Mouse (Mus musculus) C2C12 (cell line): Measurements from ENCODE around the gene Spocd1.
"Not testable (repeated sequence)": the region's sequence is repeated elsewhere in the genome, so short reads cannot be mapped to it uniquely, and the experiment has no call there.

Experiments used
- CTCF ChIP-seq: IDR thresholded peaks from one replicate; pipeline ENCODE4 v1.5.1; 2011; ENCODE audit not compliant: control insufficient read depth, insufficient read depth, insufficient read length
- FOSL1 ChIP-seq: IDR thresholded peaks from one replicate; pipeline ENCODE4 v1.8.0; 2011; ENCODE audit warnings: mild to moderate bottlenecking, low read length; ENCODE audit not compliant: poor library complexity, insufficient read depth, severe bottlenecking
- MAX ChIP-seq: IDR thresholded peaks from one replicate; pipeline ENCODE4 v1.6.1; 2011; ENCODE audit warnings: mild to moderate bottlenecking, control low read depth
- MYOG ChIP-seq: IDR thresholded peaks from one replicate; pipeline ENCODE4 v1.6.1; 2011; ENCODE audit not compliant: control insufficient read depth, insufficient read length; ENCODE audit errors: extremely low read depth
- USF1 ChIP-seq: IDR thresholded peaks from one replicate; pipeline ENCODE4 v1.6.1; 2011; ENCODE audit warnings: low read depth, mild to moderate bottlenecking, control low read depth, moderate library complexity

GRCm38 (mm10) chr4:129898815-129899214 is 30.2 kb upstream of the Spocd1 start:
- TF ChIP-seq MAX, CTCF, FOSL1, USF1, MYOG: not testable (repeated sequence)
